12 mouse cellular contexts compared by ENCODE assay signal in the genomic region with DNA sequence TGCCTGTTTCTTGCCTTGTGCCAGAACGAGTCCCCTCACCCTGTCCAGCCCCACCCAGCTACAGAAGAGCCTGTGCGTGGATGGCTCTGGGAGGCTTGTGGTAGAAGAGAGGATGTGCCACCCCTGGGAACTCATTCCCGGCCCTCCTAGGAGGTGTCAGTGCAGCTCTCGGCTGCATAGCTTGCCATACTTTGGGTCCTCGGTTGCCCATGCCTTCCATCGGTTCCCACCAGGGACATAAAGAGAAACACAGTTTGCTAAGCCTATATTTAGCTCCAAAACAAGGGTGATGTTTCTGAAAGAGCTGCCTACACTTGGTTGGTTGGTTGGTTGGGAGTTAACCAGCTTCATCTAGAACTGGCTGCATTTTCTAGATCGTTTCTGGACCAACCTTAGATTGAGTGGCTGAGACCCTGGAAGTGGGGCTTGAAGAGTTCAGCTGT. TPM values are rescaled to one million over a fixed set of nuclear protein-coding genes. Genes with fewer than 3 reads are reported as not detected.
DNase-seq lines count a peak whose midpoint lies in the region; ATAC-seq lines count a peak whose summit lies in the region.
"Had no signal": no experiment of that assay in that cellular context is flagged by ENCODE, and none has a peak within 500 bp of the region (broad histone marks: within the 10 kb centered on the region; RNA-seq: fewer than 3 reads in every experiment).

No protein-coding gene starts in this region.

- DNase-seq in heart, adult 11 months = peak; percentile 82
- no peak for DNase-seq in heart, postnatal 10 days
- peak; percentile 55 for DNase-seq in right cerebral cortex, postnatal 25 days
- DNase-seq in right cerebral cortex, postnatal 14 days = no peak
- DNase-seq in c-Kit-positive CD71-positive TER-119-positive erythroid progenitor cells, embryonic 14.5 days (ENCODE audit: low spot score) = no peak
- no peak for DNase-seq in thymus, postnatal 0 days (ENCODE audit: low spot score)
- DNase-seq in cerebellum, postnatal 25 days = no peak
- DNase-seq: heart, adult 18-20 months; lung, postnatal 36 days had no signal

- 4% methylated on average over 7 of the region's 7 CpGs for WGBS in midbrain, embryonic 12.5 days

- H3K9ac ChIP-seq in midbrain, embryonic 12.5 days (replicated peaks) = no peak overlapping the region; the same call in 1 of the 2 replicates

- peak overlapping the region; percentile 16 for H3K4me3 ChIP-seq in midbrain, embryonic 12.5 days

- H3K27me3 ChIP-seq in midbrain, embryonic 12.5 days = peaks cover 77% of the 10 kb centered on the region

- H3K36me3 ChIP-seq in midbrain, embryonic 12.5 days = no peaks in the 10 kb centered on the region

- H3K4me2 ChIP-seq in midbrain, embryonic 12.5 days (replicated peaks) = peak overlapping the region; percentile 95

- H3K4me1 ChIP-seq in midbrain, embryonic 12.5 days = peaks cover 40% of the 10 kb centered on the region

- H3K27ac ChIP-seq in midbrain, embryonic 12.5 days (replicated peaks) = no peak overlapping the region

- H3K9me3 ChIP-seq in midbrain, embryonic 12.5 days = no peaks in the 10 kb centered on the region

- intact Hi-C loops in heart, postnatal 10 days (cut with DNase I) = no loop called here

- no peak for ATAC-seq in midbrain, embryonic 12.5 days (ENCODE audit: low FRiP score, low read depth)

RNA-seq across cellular contexts. Expression of a gene that starts 2.6 kb away (rescaled TPM):
- under 1 TPM in 1 of 2 experiments, not detected in 1; 0.02 TPM for total RNA-seq in heart, postnatal 10 days (2021)
- polyA plus RNA-seq in midbrain, embryonic 12.5 days (2016; fragmentation: Nextera tagmentation; extraction: Ambion mirVana) = 1.4 and 1.8 TPM in 2 replicates
- 0.04 TPM in 1 of 2 replicates, not detected in the other for polyA plus RNA-seq in thymus, postnatal 0 days (2015; fragmentation: Nextera tagmentation; extraction: Ambion mirVana)
- total RNA-seq: heart, adult 18-20 months; liver, adult 2 months; MEL had no signal
- polyA plus RNA-seq: liver, adult 2 months had no signal

RNA-seq across cellular contexts. Expression of a gene that starts 58.6 kb away (rescaled TPM):
- 1 to 10 TPM; 4.8 to 5.0 TPM for total RNA-seq in heart, postnatal 10 days (2021)
- polyA plus RNA-seq in midbrain, embryonic 12.5 days (2016; fragmentation: Nextera tagmentation; extraction: Ambion mirVana) = 58.8 and 62.7 TPM in 2 replicates
- 31.3 and 32.7 TPM in 2 replicates for polyA plus RNA-seq in thymus, postnatal 0 days (2015; fragmentation: Nextera tagmentation; extraction: Ambion mirVana)

Comparison
In these comparisons a context has a peak if more than half of its experiments do, and no peak if none do; other contexts are left out.
1. DNase-seq: peak in heart, adult 11 months (single experiment) and right cerebral cortex, postnatal 25 days (single experiment); none in heart, postnatal 10 days (0 of 2), right cerebral cortex, postnatal 14 days (single experiment), c-Kit-positive CD71-positive TER-119-positive erythroid progenitor cells, embryonic 14.5 days (single experiment), thymus, postnatal 0 days (single experiment) and cerebellum, postnatal 25 days (0 of 2).